Mouse (Mus musculus) erythroblast, embryonic 14.5 days (primary cell): ENCODE measurements around the gene A330070K13Rik.

Experiments used
- GATA1 ChIP-seq: IDR thresholded peaks from 2 replicates; pipeline ENCODE4 v1.6.1; 2012; ENCODE audit warnings: low read length, inconsistent platforms, mixed read lengths
- TAL1 ChIP-seq: IDR thresholded peaks from 3 replicates; pipeline ENCODE4 v1.6.1; 2012; ENCODE audit warnings: low read length, inconsistent platforms, mixed read lengths

DNA sequence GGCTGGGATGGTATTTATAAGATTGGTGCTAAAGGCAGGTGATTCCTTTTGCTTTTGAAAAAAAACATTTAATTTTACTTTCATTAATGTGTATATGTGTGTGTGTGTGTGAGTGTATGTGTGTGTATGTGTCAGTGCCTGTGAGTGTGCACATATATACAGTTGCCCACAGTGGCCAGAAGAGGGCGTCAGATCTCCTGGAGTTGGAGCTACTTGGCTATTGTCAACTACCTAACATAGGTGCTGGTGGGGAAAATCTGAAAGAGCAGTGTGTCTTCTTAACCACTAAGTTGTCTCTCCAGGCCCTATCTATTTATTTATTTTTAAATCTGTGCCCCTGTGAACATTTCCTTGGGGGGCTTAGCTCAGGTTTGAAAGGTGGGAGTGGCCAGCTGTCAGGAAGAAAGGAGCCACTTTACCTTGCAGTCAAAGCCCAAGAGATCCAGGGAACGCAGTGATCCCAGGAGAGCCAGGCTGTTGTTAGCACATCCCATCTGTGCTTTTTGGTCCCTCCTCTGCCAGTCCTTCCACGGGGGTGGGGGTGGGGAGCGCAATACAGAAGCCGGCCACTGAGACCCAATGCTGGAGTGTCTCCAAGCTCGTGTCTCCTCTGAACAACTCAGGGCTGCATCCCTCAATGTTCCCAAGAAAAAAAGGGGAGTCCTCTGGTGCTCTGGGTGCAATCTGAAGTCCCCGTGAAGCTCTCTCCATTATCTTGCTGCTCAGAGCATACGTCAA lies 9.4 kb upstream of the A330070K13Rik start:
- TF ChIP-seq TAL1: no peak
- no peak for TF ChIP-seq GATA1
